Mouse (Mus musculus) fat pad, adult 2 months (tissue): ENCODE data around the gene Acad9.

ENCODE experiments used
- DNase-seq: peaks from one replicate; pipeline ENCODE4 v3.0.0-alpha.2; 2011; ENCODE audit warnings: low read depth, low spot score; ENCODE audit errors: extremely low read depth

Acad9 gene

GRCm38 (mm10) chr3:36065843-36066651 lies at the start of gene Acad9:
Gene Acad9 (plus strand): TSS chr3:36065979.
- no peak for DNase-seq

DNA sequence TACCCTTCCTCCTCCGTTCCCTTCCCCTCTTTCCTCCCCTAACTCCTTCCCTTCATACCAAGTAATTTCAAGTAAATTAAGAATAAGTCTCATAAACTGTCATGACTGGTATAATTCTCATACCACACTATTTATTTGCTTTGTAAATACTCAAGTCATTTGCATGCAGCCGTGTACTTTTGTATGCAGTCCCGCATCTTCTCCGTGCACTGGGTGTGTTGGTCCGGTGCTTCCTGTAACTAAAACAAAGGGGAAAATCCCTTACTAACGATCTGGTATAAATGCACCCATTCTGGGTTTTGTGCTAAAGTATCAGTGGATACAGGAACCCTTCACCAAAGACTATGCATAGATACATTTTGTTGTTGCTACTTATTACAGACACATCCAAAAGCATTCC lies 40.0 kb upstream of the Acad9 start:
- no peak for DNase-seq

DNA sequence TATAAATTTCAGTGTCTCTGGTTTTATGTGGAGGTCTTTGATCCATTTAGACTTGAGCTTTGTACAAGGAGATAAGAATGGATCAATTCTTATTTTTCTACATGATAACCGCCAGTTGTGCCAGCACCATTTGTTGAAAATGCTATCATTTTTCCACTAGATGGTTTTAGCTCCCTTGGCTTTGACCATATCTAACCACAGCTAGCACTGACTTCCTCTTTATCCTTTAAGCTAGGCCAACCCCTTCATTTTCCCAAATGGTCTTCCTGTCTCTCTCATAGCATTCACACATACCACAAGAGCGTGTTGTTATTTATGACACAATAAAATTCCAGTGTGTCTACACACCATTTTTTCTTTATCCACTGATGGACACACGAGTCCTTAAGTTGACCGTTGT lies 35.8 kb upstream of the Acad9 start:
- DNase-seq, result no peak

DNA sequence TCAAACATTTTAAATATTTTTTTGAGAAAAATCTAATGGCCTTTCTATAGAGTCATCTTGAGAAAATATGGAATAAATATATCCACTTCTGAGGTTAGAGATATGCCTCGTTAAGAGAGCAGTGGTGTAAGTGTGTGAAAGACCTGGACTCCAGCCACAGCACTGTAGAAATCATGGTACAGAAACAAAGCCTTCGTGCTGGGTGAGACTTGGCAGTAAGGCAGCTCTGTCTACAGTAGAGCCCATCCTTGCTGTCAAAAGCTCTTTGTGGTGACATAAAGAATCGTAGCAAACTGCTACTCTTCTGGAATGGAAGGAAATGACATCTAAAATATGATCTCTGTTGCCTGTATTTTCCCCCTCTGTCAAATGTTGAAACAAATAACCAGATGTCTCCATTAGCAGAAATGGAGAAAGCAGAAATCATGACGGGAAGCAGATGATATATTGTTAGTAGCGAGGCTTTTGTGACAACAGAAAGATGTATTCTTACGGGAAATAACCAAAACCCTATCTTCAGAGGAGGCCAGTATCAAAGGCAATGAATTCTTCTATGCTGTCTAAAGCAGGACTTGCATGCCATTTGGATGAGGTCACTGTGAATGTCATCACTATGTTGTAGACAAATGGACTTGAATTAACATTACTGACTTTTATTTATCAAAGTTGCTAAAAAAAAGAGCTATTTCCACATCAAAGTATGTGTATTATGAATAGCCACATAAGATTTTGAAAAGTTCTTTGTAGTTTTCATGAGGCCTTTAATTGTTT lies 33.9 kb upstream of the Acad9 start:
- DNase-seq, result peak; percentile 42

DNA sequence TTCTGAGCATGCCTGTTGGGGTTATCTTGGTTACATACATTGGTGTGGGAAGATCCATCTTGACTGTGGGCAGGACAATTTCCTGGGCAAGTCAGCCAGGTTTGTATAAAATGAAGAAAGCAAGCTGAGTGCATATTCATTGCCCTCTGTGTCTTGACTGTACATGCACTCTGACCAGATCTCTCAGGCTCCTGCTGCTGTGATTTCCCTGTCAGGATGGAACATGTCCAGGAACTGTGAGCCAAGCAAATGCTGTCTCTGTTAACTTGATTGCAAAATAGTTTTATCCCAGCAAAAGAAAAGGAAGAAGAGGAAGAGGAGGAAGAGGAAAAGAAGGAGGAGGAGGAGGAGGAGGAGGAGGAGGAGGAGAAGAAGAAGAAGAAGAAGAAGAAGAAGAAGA lies 21.3 kb upstream of the Acad9 start:
- peak; percentile 89 for DNase-seq

DNA sequence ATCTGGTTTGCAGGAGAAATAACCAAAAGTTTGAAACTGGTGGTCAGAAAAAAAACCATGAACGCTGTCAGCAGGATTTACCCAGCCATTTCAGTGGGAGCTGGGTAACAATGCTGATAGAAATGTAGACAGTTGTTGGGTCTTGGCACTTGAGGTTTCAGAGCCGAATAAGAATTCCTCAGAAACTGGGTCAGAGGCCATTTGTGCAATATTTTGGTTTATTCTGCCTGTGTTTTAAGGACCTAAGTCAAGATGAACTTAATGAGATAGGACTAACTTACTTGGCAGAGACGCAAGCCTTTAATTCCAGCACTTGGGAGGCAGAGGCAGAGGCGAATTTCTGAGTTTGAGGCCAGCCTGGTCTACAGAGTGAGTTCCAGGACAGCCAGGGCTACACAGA lies 20.7 kb upstream of the Acad9 start:
- no peak for DNase-seq

- no peak for DNase-seq
Observed at GRCm38 (mm10) chr3:36049106-36049505, 16.7 kb upstream of the Acad9 start.

DNA sequence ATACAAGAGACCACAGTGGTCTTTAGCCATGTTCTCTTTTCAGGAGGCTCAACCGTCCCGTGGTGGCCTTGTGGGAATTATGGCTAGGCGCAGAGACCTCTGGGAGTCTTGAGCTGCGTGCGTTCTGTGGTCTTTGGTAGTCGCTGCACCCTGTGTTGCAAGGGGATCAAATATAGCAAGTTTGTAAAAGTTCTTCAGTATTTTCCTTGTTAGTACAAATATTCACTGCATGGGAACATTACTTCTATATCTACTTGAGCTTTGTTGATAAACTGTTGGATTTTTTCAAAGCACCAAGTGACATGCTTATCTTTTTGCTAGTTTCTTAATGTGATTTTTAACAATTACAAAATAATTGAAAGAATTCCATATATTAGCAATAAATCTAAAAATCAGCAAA lies 12.3 kb upstream of the Acad9 start, which contains the start of gene Ccdc144b:
Ccdc144b (minus strand) TSS at position 101 of the 400 bp plus-strand sequence.
- DNase-seq, result no peak

DNA sequence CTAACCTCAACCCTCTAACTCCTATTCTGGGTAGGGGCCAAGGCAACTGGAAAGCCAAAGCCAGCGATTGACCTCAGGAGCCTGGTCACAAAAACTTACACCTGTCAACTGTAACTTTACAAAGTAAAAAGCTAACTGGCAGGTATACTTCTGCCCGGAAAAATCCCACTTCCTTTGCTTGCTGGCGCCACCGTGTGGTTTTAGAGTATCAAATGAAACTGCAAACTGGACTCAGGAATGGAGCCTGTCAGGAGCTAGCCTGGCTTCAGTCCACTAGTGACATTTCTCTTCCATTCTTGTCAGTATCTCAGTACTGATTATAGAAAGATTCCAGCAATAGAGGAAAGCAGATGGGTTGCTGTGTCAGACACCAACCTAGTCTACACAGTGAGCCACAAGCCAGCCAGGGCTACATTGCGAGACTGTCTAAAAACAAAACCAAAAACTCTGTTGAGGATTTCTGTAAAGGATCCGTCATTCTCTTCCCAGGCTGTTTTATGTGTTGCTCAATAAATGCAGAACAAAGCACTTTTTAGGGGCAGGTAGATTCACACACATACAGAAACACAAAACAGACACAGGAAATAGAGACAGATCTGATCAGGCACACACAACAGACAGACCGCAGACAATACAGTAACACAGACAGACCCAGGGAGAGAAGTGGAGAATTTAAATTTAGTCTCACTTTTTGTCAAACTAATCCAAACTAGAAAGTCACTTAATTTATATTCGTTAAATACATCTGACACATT lies 5.5 kb upstream of the Acad9 start:
- no peak for DNase-seq

DNA sequence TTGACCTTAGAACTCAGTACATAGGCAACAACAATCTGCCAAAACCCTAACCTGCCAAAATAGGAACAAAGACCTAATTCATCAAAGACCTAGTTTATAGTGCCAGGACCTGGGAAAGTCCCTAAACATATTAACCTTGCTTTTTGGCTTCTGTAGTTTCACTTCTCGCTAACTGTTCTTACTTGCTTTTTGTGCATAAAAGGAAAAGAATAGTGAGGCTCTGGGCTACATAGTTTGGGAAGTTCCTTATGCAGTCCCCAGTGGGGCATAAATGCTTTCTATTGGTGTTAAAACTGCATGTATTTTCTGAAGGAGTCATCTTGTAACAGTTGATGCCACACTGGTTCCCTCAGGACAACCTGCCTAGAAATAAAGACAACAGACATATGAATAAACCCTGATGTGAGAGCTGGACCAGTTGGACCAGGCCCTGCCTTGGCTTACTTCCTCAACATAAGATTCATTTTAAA lies 1.2 kb upstream of the Acad9 start:
- peak; percentile 86 for DNase-seq

DNA sequence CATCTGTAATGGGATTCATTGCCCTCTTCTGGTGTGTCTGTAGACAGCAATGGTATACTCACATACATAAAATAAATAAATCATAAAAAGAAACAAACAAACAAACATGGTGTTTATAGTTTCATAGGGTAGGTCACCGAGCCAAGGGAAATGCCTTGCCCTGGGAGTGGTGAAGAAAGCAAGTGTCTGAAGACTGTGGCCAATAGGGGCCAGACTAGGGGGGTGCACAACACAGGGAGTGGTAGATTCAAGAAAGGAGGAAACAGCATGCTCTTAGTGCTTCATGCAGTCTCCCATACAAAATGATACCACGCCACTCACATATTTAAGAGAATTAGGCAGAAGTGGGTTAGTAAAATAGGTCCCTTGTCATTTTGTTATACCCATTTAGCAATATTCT lies 613 bp upstream of the Acad9 start:
- no peak for DNase-seq

DNA sequence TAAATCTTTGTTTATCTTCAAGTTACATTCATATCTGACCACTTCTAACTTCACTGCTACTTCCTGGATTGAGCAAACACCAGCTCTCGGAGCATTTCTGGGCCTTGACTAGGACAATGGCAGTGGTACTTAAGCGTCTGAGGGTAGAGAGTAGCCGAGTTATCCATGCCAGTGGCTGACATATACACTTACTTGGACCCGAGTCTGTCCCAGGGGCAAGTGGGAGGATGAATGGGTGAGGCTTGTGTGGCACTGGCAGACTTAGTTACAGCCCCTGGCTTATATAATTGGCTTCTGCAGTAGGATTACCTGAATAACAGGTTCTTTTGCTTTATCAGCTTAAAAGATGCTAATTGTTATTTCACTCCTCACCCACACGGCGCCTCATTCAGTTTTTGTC lies 2.0 kb downstream of the Acad9 start:
- peak; percentile 98 for DNase-seq

DNA sequence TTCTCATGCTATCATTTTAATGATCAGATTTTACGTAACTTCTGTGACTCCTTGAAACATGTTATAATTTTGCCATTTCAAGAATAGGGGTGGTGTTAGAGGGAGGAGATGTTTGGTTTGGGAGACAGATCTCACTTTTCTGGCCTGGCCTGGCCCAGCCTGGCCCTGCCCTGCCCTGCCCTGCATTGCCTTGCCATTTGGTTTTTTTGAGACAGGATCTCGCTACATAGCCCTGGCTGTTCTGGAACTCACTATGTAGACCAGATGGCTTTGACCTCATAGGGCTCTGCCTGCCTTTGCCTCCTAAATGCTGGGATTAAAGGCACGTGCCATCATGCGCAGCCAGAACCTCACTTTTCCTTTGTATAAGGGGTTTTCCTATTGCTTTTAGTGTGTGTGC lies 4.7 kb downstream of the Acad9 start:
- no peak for DNase-seq

DNA sequence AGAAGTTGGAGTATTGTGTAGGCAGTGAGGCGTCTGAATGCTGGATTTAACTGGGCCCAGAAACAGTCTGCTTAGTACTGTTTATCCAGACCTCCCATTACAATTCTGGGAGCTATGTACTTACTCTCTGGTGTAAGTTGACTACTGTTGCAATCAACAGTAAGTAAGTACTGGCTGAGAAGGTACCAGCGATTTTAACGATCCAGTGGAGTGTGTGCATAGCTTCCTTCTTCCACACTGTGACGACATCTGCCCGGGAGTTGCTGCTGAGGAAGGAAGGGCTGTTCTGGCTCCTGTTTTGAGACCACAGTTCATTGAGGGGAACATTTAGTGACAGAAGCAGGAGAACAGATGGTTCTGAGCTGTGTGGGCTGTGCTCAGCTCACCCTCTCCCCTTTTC lies 5.3 kb downstream of the Acad9 start:
- no peak for DNase-seq

DNA sequence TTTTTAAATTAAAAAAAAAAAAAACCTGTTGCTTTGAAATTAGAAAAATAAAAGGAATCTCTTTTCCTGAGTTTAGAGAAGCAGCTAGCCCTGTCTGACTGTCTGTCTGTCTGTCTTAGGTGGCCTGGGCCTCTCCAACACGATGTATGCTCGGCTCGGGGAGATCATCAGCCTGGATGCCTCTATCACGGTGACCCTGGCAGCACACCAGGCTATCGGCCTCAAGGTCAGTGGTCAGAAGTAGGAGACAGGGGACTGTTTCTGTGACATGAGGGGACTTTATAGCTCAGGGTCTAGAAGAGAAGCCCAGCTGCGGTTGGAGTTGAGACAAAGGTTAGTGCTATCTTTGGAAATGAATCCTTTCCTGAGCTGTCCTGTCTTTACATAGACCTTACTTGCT lies 8.5 kb downstream of the Acad9 start:
- no peak for DNase-seq

DNA sequence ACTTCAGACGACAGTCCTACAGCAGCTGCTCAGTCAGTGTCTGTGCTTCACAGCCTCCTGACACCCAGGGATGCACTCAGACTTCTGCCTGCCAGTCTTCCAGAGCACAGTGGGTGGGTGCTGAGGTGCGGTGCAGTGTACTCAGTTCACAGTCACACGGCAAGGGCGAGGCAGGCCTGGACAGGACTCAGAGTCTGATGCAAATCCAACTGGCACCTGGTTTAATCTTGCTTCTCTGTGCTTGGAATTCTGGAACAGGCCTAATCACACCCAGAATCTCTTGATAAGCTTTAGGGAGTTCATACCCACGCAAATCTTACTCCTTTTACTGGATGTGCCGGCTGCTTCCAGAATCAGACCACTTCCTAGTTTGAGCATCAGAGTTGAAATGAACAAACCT lies 9.7 kb downstream of the Acad9 start:
- DNase-seq, result peak; percentile 75

GRCm38 (mm10) chr3:36077386-36077785 lies 11.6 kb downstream of the Acad9 start:
- no peak for DNase-seq

- no peak for DNase-seq
Observed at GRCm38 (mm10) chr3:36079886-36080285, 14.1 kb downstream of the Acad9 start.

DNA sequence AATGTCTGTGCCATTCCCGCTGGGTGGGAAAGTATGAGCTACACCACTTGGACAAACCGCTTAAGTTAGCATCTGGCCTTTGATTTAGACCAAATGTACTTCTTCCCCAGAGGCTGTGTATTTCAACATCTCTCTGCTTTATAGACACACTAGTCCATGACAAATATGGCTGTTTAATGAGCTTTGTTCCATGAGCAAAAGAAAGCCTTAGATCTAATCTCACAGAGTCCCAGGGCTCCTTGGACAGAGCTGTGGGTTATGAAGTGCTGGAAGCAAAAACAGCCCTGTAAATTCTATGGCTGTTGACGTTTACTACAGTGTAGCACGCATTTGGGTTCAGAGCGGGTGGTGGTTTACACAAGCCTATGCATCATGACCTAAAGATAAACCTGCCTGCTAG lies 15.0 kb downstream of the Acad9 start:
- peak; percentile 96 for DNase-seq

DNA sequence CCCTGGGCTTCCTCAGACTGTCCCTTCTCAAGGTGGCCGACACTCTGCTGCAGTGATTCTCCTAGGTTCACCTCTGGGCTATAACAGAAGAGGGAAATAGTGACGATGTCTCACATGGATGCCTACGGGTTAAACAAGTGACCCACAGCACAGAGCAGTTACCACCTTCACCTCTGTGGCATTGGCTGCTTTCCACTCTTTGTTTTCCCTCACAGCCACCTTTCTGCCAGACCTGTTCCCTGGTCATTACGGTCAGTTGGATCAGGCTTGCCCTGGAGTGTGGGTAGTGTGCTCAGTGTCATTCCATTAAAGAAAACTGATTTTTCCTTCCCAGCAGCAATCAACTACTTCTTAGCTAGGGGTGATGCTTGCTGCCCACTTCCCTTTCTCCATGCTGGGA lies 17.1 kb downstream of the Acad9 start:
- no peak for DNase-seq

GRCm38 (mm10) chr3:36083381-36083780 lies 17.6 kb downstream of the Acad9 start:
- no peak for DNase-seq
